Mouse (Mus musculus) myocyte (in vitro differentiated cells): Measurements from ENCODE around the gene Muc13. TPM values are rescaled to one million over a fixed set of nuclear protein-coding genes. Genes with fewer than 3 reads are reported as not detected.
A peak's percentile ranks its signal among the peaks of the same experiment; 100 is the strongest.

Experiments
- H3K27me3 ChIP-seq: one replicate; pipeline ENCODE4 v1.6.1; 2011; ENCODE audit not compliant: control insufficient read depth, insufficient read depth, insufficient read length
- H3K36me3 ChIP-seq: one replicate; pipeline ENCODE4 v1.6.1; 2011; ENCODE audit not compliant: control insufficient read depth, insufficient read depth
- H3K4me2 ChIP-seq: one replicate; pipeline ENCODE4 v1.6.1; 2011; ENCODE audit warnings: low read depth, control low read depth
- H3K4me3 ChIP-seq: one replicate; pipeline ENCODE4 v1.5.1; 2011; ENCODE audit warnings: mild to moderate bottlenecking, control low read depth, moderate library complexity
- H3K79me2 ChIP-seq: one replicate; pipeline ENCODE4 v1.6.1; 2011; ENCODE audit not compliant: control insufficient read depth, insufficient read depth
- H3ac ChIP-seq: one replicate; pipeline ENCODE4 v1.6.1; 2011; ENCODE audit not compliant: control insufficient read depth, insufficient read length
- CEBPB ChIP-seq: IDR thresholded peaks from 2 replicates; pipeline ENCODE4 v1.6.1; 2011; ENCODE audit warnings: mild to moderate bottlenecking, moderate library complexity; ENCODE audit not compliant: poor library complexity, insufficient read depth, severe bottlenecking
- E2F4 ChIP-seq: IDR thresholded peaks from one replicate; pipeline ENCODE4 v1.6.1; 2011; ENCODE audit warnings: mild to moderate bottlenecking, control low read depth, moderate library complexity; ENCODE audit not compliant: insufficient read depth
- MYOD1 ChIP-seq, 3 experiments: IDR thresholded peaks; one replicate each; pipeline ENCODE4 v1.6.1; 2011; ENCODE audit warnings: control low read depth in 2 of 3, low read depth in 2 of 3, mild to moderate bottlenecking in 2 of 3, moderate library complexity in 1 of 3; ENCODE audit not compliant: insufficient read length in 2 of 3, control insufficient read depth in 1 of 3
- MYOG ChIP-seq, 3 experiments: IDR thresholded peaks; one replicate each; pipeline ENCODE4 v1.6.1; 2011; ENCODE audit warnings: control low read depth in 2 of 3, low read depth in 2 of 3, mild to moderate bottlenecking in 2 of 3; ENCODE audit not compliant: insufficient read length in 2 of 3, control insufficient read depth in 1 of 3, insufficient read depth in 1 of 3
- POLR2A ChIP-seq: IDR thresholded peaks from one replicate; pipeline ENCODE4 v1.6.1; 2011; ENCODE audit warnings: low read depth, mild to moderate bottlenecking, control low read depth, moderate library complexity; ENCODE audit not compliant: insufficient read length
- POLR2AphosphoS2 ChIP-seq: IDR thresholded peaks from one replicate; pipeline ENCODE4 v1.6.1; 2011; ENCODE audit warnings: low read depth, control low read depth; ENCODE audit not compliant: insufficient read length
- REST ChIP-seq: IDR thresholded peaks from one replicate; pipeline ENCODE4 v1.6.1; 2011; ENCODE audit warnings: mild to moderate bottlenecking, control low read depth, moderate library complexity; ENCODE audit not compliant: insufficient read depth, insufficient read length
- SRF ChIP-seq: IDR thresholded peaks from one replicate; pipeline ENCODE4 v1.6.1; 2011; ENCODE audit warnings: low read depth; ENCODE audit not compliant: control insufficient read depth, insufficient read length
- TCF12 ChIP-seq: IDR thresholded peaks from one replicate; pipeline ENCODE4 v1.6.1; 2011; ENCODE audit warnings: mild to moderate bottlenecking, control low read depth; ENCODE audit not compliant: poor library complexity, insufficient read depth, severe bottlenecking
- TCF3 ChIP-seq: IDR thresholded peaks from one replicate; pipeline ENCODE4 v1.6.1; 2011; ENCODE audit warnings: low read depth, control low read depth; ENCODE audit not compliant: insufficient read length
- USF1 ChIP-seq: IDR thresholded peaks from one replicate; pipeline ENCODE4 v1.6.1; 2011; ENCODE audit warnings: low read depth, mild to moderate bottlenecking, control low read depth, moderate library complexity
- polyA plus RNA-seq: library from polyadenylated mRNA; unstranded; fragments of >200 nt; fragmentation: generic; extraction: Trizol; gene quantifications from one replicate; pipeline ENCODE4 v1.2.1, GENCODE M21; 2012; ENCODE audit warnings: missing spikeins

The Muc13 gene
- polyA plus RNA-seq, 1 experiment: 0.05 TPM

GRCm38 (mm10) chr16:33768491-33769278 lies 25.2 kb upstream of the Muc13 start:
- TF ChIP-seq TCF3 (peak; percentile 32), TCF12 (peak; percentile 82), POLR2AphosphoS2 (peak; percentile 64), SRF (no peak), MYOD1 (IDR thresholded peaks at IDR 0.05; ENCODE audit: control insufficient read depth in 1 of 3, insufficient read length in 2 of 3, low read depth in 2 of 3) (peak; percentile 9 to 69 (median 20)), E2F4 (no peak), MYOG (IDR thresholded peaks at IDR 0.05; ENCODE audit: control insufficient read depth in 1 of 3, insufficient read depth in 1 of 3, insufficient read length in 2 of 3, low read depth in 2 of 3) (peak in 1 of 3 experiments; percentile 61)
- Histone ChIP-seq H3K79me2 (no peaks in the 10 kb centered on the region), H3K4me3 (no peak overlapping the region), H3K27me3 (no peaks in the 10 kb centered on the region), H3K4me2 (no peak overlapping the region), H3ac (no peak overlapping the region), H3K36me3 (no peaks in the 10 kb centered on the region)

- no peak overlapping the region for H3K4me2 ChIP-seq
- no peaks in the 10 kb centered on the region for H3K36me3 ChIP-seq
- no peaks in the 10 kb centered on the region for H3K79me2 ChIP-seq
- no peaks in the 10 kb centered on the region for H3K27me3 ChIP-seq
- H3K4me3 ChIP-seq: no peak overlapping the region
- TF ChIP-seq CEBPB (no peak), POLR2AphosphoS2 (peak; percentile 51)
- no peak overlapping the region for H3ac ChIP-seq
These were observed 24.0 kb upstream of the Muc13 start for GRCm38 (mm10) chr16:33769848-33770247.

GRCm38 (mm10) chr16:33770778-33771454 lies 22.9 kb upstream of the Muc13 start:
- Histone ChIP-seq H3ac (no peak overlapping the region), H3K4me3 (no peak overlapping the region), H3K79me2 (no peaks in the 10 kb centered on the region), H3K36me3 (no peaks in the 10 kb centered on the region), H3K4me2 (no peak overlapping the region), H3K27me3 (no peaks in the 10 kb centered on the region)
- TF ChIP-seq TCF3 (no peak), POLR2AphosphoS2 (peak; percentile 70)

- no peaks in the 10 kb centered on the region for H3K27me3 ChIP-seq
- TF ChIP-seq POLR2AphosphoS2 (no peak), MYOD1 (IDR thresholded peaks at IDR 0.05; ENCODE audit: control insufficient read depth in 1 of 3, insufficient read length in 2 of 3, low read depth in 2 of 3) (no peak), REST (no peak), MYOG (IDR thresholded peaks at IDR 0.05; ENCODE audit: control insufficient read depth in 1 of 3, insufficient read depth in 1 of 3, insufficient read length in 2 of 3, low read depth in 2 of 3) (no peak), E2F4 (no peak), POLR2A (no peak), USF1 (no peak), TCF3 (no peak), SRF (no peak)
- H3K4me3 ChIP-seq: no peak overlapping the region
These were observed 21.0 kb upstream of the Muc13 start for GRCm38 (mm10) chr16:33772809-33773208.

GRCm38 (mm10) chr16:33774972-33775371 lies 18.9 kb upstream of the Muc13 start:
- no peaks in the 10 kb centered on the region for H3K36me3 ChIP-seq
- H3ac ChIP-seq: no peak overlapping the region
- TF ChIP-seq E2F4 (no peak), MYOD1 (IDR thresholded peaks at IDR 0.05; ENCODE audit: control insufficient read depth in 1 of 3, insufficient read length in 2 of 3, low read depth in 2 of 3) (no peak)
- H3K4me2 ChIP-seq: no peak overlapping the region
- no peaks in the 10 kb centered on the region for H3K79me2 ChIP-seq
- no peak overlapping the region for H3K4me3 ChIP-seq
- H3K27me3 ChIP-seq: no peaks in the 10 kb centered on the region

More at GRCm38 (mm10) chr16:33772809-33773208, 21.0 kb upstream of the Muc13 start:
- no peaks in the 10 kb centered on the region for H3K79me2 ChIP-seq
- no peak overlapping the region for H3K4me2 ChIP-seq
- H3K36me3 ChIP-seq: no peaks in the 10 kb centered on the region
- H3ac ChIP-seq: no peak overlapping the region
